Mouse (Mus musculus) mouse trophoblast stem cell (cell line): ENCODE measurements around the gene Hdhd3.
"Not testable (repeated sequence)": the region's sequence is repeated elsewhere in the genome, so short reads cannot be mapped to it uniquely, and the experiment has no call there.

Experiments used
- in situ Hi-C, 2 experiments: fragments of 300-500 bp; cut with MseI, MboI; formaldehyde crosslinking; loops; 2 replicates in 1 of 2; 3 replicates in 1 of 2; pipeline ENCODE4 v1.15.1; 2025

Gene Hdhd3

DNA sequence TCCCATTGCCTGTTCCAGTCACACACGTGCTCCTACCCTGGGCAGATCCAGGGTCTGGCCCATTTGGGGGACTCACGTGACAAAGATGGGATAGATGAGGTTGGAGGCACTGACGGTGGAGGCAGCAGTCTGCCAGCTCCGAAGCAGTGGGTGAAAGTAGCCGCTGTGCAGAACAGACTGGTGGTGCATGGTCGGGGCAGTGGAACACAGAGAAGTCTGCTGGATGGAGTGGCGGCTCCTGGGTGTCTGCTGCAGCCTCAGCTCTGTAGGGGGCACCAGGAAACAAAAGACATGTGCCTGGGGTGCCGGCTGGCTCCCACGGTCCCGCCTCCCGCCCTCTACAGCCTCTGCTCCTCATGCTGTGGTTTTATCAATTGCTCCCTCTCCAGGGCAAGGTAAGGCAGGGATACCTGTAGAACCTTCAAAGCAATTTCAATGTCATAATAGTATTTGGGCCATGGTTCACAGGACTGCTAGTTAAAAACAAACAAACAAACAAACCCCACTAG is 10.8 kb upstream of the Hdhd3 start:
- in situ Hi-C loops, result no loop called here

GRCm38 (mm10) chr4:62509946-62510345 is 6.7 kb upstream of the Hdhd3 start:
- in situ Hi-C loops, result no loop called here

GRCm38 (mm10) chr4:62508839-62509238 is 5.6 kb upstream of the Hdhd3 start:
- in situ Hi-C loops, result no loop called here

DNA sequence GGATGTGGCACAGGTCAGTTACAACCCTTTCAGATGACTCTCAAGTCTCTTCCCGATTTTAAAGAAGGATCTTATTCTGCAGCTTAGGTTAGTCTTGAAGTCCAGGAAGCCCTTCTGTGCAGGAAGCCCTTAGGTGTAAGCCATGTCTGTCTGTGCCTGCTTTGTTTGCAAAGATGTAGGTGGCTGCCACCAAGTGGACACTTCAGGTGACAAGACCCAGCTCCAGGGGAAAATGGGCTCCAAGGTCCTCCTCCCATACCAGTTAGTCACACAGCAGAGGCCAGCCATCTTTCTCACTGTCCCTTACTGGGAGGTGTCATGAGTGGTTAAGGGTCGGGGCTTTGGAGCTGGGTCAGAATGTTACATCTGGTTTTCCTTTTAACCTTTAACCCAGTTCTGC is 3.5 kb upstream of the Hdhd3 start:
- in situ Hi-C loops, result no loop called here

DNA sequence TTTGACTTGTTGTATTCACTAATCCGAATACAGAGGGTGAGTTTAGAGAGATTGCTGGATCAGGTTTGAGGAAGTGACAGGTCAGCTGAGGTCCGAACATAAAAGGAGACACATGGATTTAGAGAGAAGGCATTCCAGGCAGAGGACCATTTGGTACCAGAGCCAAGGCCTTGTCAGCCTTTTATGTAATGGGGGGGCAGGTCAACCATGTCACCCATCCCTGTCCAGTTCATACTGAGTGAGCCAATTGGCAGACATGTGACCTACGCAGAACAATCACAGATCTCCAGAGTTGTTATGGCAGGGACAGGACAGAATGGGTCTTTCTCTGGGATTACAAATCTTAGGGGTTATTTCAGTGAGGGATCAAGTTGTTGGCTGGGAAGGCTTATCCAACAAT is 2.7 kb upstream of the Hdhd3 start:
- in situ Hi-C loops, result no loop called here

- in situ Hi-C loops, result no loop called here
These were observed 298 bp downstream of the Hdhd3 start for GRCm38 (mm10) chr4:62502969-62503368.

- in situ Hi-C loops, result no loop called here
These were observed 1.1 kb downstream of the Hdhd3 start for GRCm38 (mm10) chr4:62501964-62502732.

DNA sequence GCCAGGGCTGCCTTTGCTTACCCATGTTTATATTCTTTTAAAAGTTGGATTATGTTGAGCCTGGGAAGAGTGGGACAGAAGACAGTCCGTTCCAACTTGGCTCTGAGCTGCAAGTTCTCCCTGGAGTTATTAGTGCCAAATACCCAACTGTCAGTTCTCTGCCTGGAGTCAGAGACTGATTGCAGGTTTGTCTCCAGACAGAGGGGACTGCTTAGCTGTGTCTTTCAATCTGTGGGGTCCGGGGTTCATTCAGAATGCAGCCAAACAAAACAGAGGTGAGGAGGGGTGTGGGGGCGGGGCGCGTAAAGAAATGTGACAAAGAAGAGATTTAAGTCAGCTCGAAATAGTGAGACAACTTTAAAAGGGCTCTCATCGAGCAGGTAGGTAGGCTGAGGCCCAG is 1.7 kb downstream of the Hdhd3 start:
- in situ Hi-C loops, result no loop called here

DNA sequence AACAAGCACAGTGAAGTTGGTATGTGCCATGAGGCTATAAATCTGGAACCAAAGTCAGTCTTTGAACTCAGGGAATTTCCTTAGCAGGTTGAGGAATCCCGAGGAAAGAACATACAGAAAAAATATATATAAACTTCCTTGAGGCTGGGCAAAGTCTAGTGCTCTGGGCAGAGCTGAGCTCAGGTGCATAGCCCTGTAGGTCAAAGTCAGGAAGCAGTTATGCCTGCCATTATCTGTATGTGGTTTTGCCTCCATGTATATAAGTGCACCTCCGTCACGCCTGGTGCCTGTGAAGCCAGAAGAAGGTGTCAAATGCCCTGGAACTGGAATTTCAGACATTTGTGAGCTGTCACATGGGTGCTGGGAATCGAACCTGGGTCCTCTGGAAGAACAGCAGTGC is 2.5 kb downstream of the Hdhd3 start:
- in situ Hi-C loops, result no loop called here

DNA sequence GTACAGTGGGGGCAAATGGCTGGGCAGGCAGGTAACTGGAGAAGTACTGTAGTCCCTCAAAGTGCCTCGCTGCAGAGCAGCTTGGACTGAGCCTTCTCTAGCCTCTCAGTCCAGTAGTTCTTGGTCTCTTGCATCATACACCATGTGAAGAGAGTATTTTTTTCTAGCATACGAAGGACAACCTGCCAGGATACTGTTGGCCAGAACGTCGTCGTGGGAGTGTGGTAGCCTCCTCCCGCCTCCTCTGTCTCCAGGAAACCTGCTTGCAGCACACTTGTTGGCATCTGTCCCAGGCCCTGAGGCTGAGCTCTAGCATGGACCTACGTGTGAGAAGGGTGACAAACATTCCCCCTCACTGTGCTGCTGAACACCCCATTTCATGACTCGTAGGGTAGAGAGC is 6.5 kb downstream of the Hdhd3 start:
- in situ Hi-C loops, result no loop called here

- in situ Hi-C loops, result no loop called here
These were observed 7.3 kb downstream of the Hdhd3 start for GRCm38 (mm10) chr4:62495946-62496345.

DNA sequence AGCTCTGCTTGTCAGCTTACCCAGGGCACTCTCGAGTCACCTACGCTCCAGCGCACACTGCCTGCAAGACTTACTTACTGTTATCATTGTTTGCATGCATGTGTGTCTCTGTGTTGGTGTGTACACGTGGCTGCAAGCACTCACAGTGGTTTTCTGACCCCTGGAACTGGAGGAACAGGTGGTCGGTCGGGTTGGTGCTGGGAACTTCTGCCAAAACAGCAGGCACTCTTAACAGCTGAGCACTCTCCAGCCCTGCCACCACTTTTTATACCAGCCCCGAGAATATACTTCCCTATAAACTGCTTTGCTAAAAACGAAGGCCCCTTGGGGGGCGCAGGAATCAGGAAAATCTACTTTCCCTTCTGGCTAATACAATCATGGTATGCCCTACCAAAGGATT is 9.0 kb downstream of the Hdhd3 start:
- in situ Hi-C loops, result no loop called here

DNA sequence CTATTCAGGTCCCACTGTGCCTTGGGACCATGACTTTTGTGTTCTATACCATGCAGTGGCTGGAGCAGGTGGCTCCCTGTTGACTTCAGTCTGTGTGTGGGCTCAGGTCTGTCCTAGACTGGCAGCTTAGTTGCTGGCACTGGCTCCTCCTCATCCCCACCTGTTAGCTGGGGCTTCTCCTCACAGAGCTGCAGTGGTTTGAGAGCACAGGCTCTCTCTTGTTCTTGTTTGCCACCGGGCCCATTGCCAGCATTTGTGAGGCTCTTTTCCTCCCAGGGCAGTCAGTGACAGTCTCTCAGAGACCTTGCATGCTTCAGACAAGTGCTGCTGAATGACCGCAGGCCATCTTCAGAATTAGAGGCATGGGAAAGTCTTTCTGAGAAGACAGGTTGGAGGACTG is 10.6 kb downstream of the Hdhd3 start:
- in situ Hi-C loops, result no loop called here

DNA sequence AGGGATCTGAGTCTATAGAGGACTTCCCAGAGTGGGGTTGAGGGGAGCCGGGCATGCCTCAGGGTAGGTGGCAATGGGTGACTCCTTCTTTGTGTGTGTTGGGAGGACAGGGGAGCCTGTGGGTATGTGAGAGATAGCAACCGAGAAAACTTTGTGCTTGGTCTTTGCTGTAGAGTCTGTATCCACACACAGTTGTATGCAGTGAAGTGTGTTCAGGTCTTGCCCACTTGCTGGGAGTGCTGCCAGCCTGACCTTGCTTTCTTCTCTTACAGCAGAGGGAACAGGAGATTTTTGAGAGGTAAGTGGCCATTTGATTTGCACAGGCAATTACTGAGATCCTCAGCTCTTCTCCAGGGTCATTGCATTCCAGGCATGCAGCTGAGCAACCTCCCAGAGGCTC is 15.4 kb downstream of the Hdhd3 start:
- in situ Hi-C loops, result no loop called here

GRCm38 (mm10) chr4:62487172-62487571 is 16.1 kb downstream of the Hdhd3 start:
- in situ Hi-C loops, result no loop called here

GRCm38 (mm10) chr4:62486162-62486696 is 17.0 kb downstream of the Hdhd3 start:
- in situ Hi-C loops, result no loop called here

DNA sequence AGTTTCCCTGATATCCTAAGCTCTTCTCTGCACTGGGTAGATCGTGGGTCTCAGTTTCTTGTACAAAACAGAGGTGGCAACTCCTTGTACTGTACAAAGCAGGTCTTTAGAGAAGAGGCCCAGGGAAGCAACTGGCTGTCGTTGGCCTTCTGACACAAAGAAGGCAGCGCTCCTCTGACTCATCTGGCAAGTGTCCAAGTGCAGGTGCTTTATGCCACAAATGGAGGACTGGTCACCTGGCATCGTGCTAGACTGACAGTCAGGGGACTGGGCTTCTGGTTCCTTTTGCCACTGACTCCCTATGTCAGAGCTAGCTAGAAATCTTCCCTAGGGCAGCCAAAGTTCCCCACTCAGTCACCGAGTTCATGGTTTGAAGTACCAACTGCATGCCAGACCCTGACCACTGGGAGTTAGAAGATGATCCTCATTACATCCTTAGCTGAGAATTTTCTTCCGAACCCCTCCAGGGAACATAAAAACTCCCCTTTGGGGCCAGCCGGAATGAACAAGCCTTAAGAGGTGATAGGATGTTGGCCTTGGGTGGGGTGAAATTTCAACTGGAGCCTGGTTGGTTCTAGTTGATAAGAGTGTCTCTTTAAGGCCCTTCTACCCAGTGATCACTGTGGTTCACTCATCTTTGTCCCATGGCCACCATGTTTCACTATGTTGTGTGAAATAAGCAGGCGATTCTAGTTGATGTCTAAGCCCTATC is 17.7 kb downstream of the Hdhd3 start:
- in situ Hi-C loops, result no loop called here

GRCm38 (mm10) chr4:62484928-62485327 is 18.3 kb downstream of the Hdhd3 start:
- in situ Hi-C loops, result no loop called here

- in situ Hi-C loops, result no loop called here
These were observed 22.3 kb downstream of the Hdhd3 start for GRCm38 (mm10) chr4:62480709-62481605.

GRCm38 (mm10) chr4:62479937-62480708 is 23.1 kb downstream of the Hdhd3 start, which contains the start of gene Bspry:
Gene Bspry, plus strand, starts transcription at chr4:62480053.
- in situ Hi-C loops, result no loop called here

DNA sequence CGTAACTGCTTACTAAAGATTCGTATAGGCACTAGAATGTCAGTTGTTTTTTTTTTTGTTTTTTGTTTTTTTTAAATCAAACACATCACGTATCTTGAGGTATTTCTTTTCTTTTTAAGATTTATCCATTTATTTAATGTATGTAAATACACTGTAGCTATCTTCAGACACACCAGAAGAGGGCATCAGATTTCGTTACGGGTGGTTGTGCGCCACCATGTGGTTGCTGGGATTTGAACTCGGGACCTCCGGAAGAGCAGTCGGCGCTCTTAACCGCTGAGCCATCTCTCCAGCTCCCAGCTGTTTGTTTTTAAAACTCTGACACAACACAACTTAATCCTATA is 23.7 kb downstream of the Hdhd3 start:
- in situ Hi-C loops, result not testable (repeated sequence)
